Mouse (Mus musculus) G1E (cell line): ENCODE measurements around the gene Ambra1.

Source experiments
- CTCF ChIP-seq: IDR thresholded peaks from 2 replicates; pipeline ENCODE4 v1.5.1; 2012; ENCODE audit warnings: low read depth, low read length, inconsistent platforms, mixed read lengths
- GATA1 ChIP-seq: IDR thresholded peaks from 2 replicates; pipeline ENCODE4 v1.6.1; 2012; ENCODE audit warnings: borderline replicate concordance, low read length, inconsistent platforms, mixed read lengths
- POLR2AphosphoS5 ChIP-seq: IDR thresholded peaks from 2 replicates; pipeline ENCODE4 v1.6.1; 2012; ENCODE audit warnings: low read depth, low read length, inconsistent platforms; ENCODE audit not compliant: insufficient replicate concordance
- TAL1 ChIP-seq: conservative IDR thresholded peaks from 2 replicates; pipeline ENCODE4 v1.6.1; 2012; ENCODE audit warnings: low read depth, low read length, inconsistent platforms, mixed read lengths

GRCm38 (mm10) chr2:91931328-91932159, 201.6 kb downstream of the Ambra1 start:
- TF ChIP-seq CTCF (no peak), GATA1 (no peak), POLR2AphosphoS5 (no peak), TAL1 (no peak)
